Comparison of ENCODE assay signal across 8 mouse cellular contexts in genomic region chr1:156558950-156559640, GRCm38 (mm10). TPM values are rescaled to one million over a fixed set of nuclear protein-coding genes. Genes with fewer than 3 reads are reported as not detected.
DNase-seq lines count a peak whose midpoint lies in the region; ATAC-seq and TF ChIP-seq lines count a peak whose summit lies in the region.

No protein-coding gene starts in this region.

- H3K9ac ChIP-seq in hindbrain, embryonic 14.5 days = peak overlapping the region; percentile 99

- peak overlapping the region; percentile 97 for H3K4me3 ChIP-seq in hindbrain, embryonic 14.5 days (replicated peaks; ENCODE audit: low read length)

- peak; percentile 37 for ATAC-seq in Patski
- ATAC-seq in hindbrain, embryonic 14.5 days (ENCODE audit: low FRiP score) = peak; percentile 65

- in situ Hi-C loops in Patski (cut with MboI; ENCODE audit: low pct_unique_long_range_greater_than_20kb) = no loop called here

- H3K4me1 ChIP-seq in hindbrain, embryonic 14.5 days (replicated peaks; ENCODE audit: control insufficient read depth, insufficient read depth, low read length) = peaks cover 18% of the 10 kb centered on the region

- H3K36me3 ChIP-seq in hindbrain, embryonic 14.5 days (replicated peaks; ENCODE audit: control insufficient read depth, insufficient read depth) = no peaks in the 10 kb centered on the region

- peak overlapping the region; percentile 63 for H3K4me2 ChIP-seq in hindbrain, embryonic 14.5 days (replicated peaks)

- TF ChIP-seq CTCF in Patski (IDR thresholded peaks at IDR 0.05) = no peak

- CTCF ChIA-PET in Patski (lab: Charles Lee) = no interaction called here

- H3K27ac ChIP-seq in hindbrain, embryonic 14.5 days = peak overlapping the region; percentile 98

- H3K27me3 ChIP-seq in Patski = no peaks in the 10 kb centered on the region
- H3K27me3 ChIP-seq in hindbrain, embryonic 14.5 days (ENCODE audit: control insufficient read depth, insufficient read depth, low read length) = no peaks in the 10 kb centered on the region

- H3K9me3 ChIP-seq in hindbrain, embryonic 14.5 days (ENCODE audit: control insufficient read depth, low read length) = no peaks in the 10 kb centered on the region

- DNase-seq in Patski (ENCODE audit: low read depth, low spot score) = no peak
- peak; percentile 69 for DNase-seq in cerebellum, adult 9-11 months
- peak; percentile 61 to 62 for DNase-seq in frontal cortex, postnatal 10 days (ENCODE audit: low spot score in 2 of 2)
- peak; percentile 55 for DNase-seq in hindbrain, embryonic 14.5 days (ENCODE audit: low spot score)
- DNase-seq in left cerebral cortex, adult 18-20 months (ENCODE audit: low spot score in 2 of 2) = peak; percentile 52 to 55
- peak; percentile 65 to 67 for DNase-seq in lung, postnatal 4 days
- peak; percentile 81 to 82 for DNase-seq in right cerebral cortex, postnatal 10 days (ENCODE audit: low spot score in 2 of 2)
- peak; percentile 37 to 67 for DNase-seq in urinary bladder, postnatal 4 days (ENCODE audit: low spot score in 2 of 2)

- WGBS in hindbrain, embryonic 14.5 days = under 1% methylated on average over 53 of the region's 66 CpGs

- POLR2A ChIA-PET in Patski (lab: Charles Lee) = interaction anchor here (0.9 to 1.0 kb wide), 2 partner anchors 8 to 32 kb away, joined by 3 read pairs; no protein-coding TSS in a partner anchor

RNA-seq across cellular contexts. Expression of gene Abl2, which starts 0.5 kb away (rescaled TPM):
- polyA plus RNA-seq in Patski (2021) = 21.7 TPM
- 8.1 and 9.2 TPM in 2 replicates for polyA plus RNA-seq in hindbrain, embryonic 14.5 days (2014; fragmentation: Nextera tagmentation; extraction: Ambion mirVana)
- total RNA-seq in left cerebral cortex, adult 18-20 months (2021) = 10 to 100 TPM; 55.5 to 64.0 TPM

RNA-seq across cellular contexts. Expression of gene Gm10031, which starts 35.3 kb away (rescaled TPM):
- polyA plus RNA-seq in Patski (2021) = 27.7 TPM
- polyA plus RNA-seq in hindbrain, embryonic 14.5 days (2014; fragmentation: Nextera tagmentation; extraction: Ambion mirVana) = 0.69 and 0.79 TPM in 2 replicates
- total RNA-seq in left cerebral cortex, adult 18-20 months (2021) = 10 to 100 TPM; 47.9 to 49.9 TPM

Comparison
In these comparisons a context has a peak if more than half of its experiments do, and no peak if none do; other contexts are left out.
1. RNA of gene Gm10031, which starts 35.3 kb away (polyA plus RNA-seq): 27.7 TPM in Patski (single experiment); 0.69 to 0.79 TPM in hindbrain, embryonic 14.5 days; every median in the first group is over 10 times any median in the second.